Mouse (Mus musculus) small intestine, adult 2 months (tissue): ENCODE results near the gene Calml4.
"Not testable (repeated sequence)": the region's sequence is repeated elsewhere in the genome, so short reads cannot be mapped to it uniquely, and the experiment has no call there.

Experiments
- CTCF ChIP-seq: fragments of 200-500 bp; IDR thresholded peaks from 2 replicates; pipeline ENCODE4 v1.5.1; 2012; ENCODE audit warnings: low read depth, mild to moderate bottlenecking, control low read depth, inconsistent platforms, low read length, moderate library complexity, mixed read lengths; ENCODE audit not compliant: insufficient replicate concordance, insufficient read length; ENCODE audit errors: extremely low read depth
- POLR2A ChIP-seq: fragments of 200-500 bp; IDR thresholded peaks from 2 replicates; pipeline ENCODE4 v1.6.1; 2012; ENCODE audit warnings: low read depth, mild to moderate bottlenecking, control low read depth, inconsistent platforms, low read length, moderate library complexity

DNA sequence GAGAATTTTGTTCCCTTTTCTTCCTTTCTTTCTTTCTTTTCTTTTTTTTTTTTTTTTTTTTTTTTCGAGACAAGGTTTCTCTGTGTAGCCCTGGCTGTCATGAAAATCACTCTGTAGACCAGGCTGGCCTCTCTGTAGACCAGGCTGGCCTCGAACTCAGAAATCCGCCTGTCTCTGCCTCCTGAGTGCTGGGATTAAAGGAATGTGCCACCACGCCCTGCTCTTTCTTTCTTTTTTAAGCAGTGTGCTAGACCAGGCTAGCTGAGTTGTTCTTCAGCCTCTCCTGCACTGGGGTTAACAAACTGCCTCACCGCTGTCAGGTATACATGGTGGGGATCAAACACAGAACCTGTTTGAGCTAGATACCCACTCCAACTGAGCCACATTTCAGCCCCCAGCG lies 38.0 kb upstream of the Calml4 start:
- not testable (repeated sequence) for TF ChIP-seq POLR2A, CTCF
